Mouse (Mus musculus) spleen, adult 2 months (tissue): Measurements from ENCODE around the gene Ccl3.

Experiments
- CTCF ChIP-seq: fragments of 200-500 bp; IDR thresholded peaks from 2 replicates; pipeline ENCODE4 v1.5.1; 2011; ENCODE audit warnings: mild to moderate bottlenecking, inconsistent platforms; ENCODE audit not compliant: insufficient read depth, insufficient read length, insufficient replicate concordance; ENCODE audit errors: extremely low read depth
- POLR2A ChIP-seq: fragments of 200-500 bp; IDR thresholded peaks from 2 replicates; pipeline ENCODE4 v1.6.1; 2011; ENCODE audit warnings: low read depth, low read length, inconsistent platforms

GRCm38 (mm10) chr11:83623586-83623985 lies 25.6 kb downstream of the Ccl3 start:
- no peak for TF ChIP-seq CTCF
- no peak for TF ChIP-seq POLR2A
